ENCODE assay signal across 10 mouse cellular contexts in genomic region chr10:42869467-42869866, GRCm38 (mm10).
"Had no signal": no experiment of that assay in that cellular context is flagged by ENCODE, and none has a peak within 500 bp of the region (broad histone marks: within the 10 kb centered on the region; RNA-seq: fewer than 3 reads in every experiment).

No protein-coding gene starts in this region.

- ATAC-seq: lung, postnatal 0 days; midbrain, embryonic 15.5 days had no signal

- DNase-seq: kidney, adult 18-20 months; kidney, postnatal 10 days; kidney, postnatal 4 days; lung, adult 2 months; lung, postnatal 36 days; right cerebral cortex, adult 18-20 months; right cerebral cortex, postnatal 25 days; thymus, postnatal 25 days had no signal
